Mouse (Mus musculus): Measurements from ENCODE around the gene Ldhal6b. TPM values are rescaled to one million over a fixed set of nuclear protein-coding genes. Genes with fewer than 3 reads are reported as not detected.

Gene Ldhal6b
- not detected for polyA plus RNA-seq (2017; shearing (Covaris generic))

DNA sequence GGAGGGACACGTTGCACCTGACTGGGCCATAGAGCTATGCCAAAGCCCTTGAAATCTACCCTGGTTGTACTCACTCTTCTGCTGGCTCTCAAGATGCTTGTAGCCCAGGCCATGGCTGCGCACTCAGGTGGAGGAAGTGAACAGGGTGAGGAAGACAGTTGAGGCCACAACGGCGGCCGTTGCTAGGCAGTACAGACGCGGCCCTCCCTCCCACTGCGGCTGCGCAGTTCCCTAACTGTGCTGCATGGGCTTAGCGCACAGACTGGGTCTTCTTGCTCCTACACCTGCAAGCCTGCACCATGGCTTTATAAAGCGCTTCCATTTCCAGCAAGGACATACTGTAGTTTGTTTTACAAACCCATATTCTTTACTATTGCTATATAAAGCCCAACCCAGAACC, at the start of gene Ldhal6b:
Gene Ldhal6b, minus strand, starts transcription at position 223 of the 400 bp plus-strand sequence.

DNA sequence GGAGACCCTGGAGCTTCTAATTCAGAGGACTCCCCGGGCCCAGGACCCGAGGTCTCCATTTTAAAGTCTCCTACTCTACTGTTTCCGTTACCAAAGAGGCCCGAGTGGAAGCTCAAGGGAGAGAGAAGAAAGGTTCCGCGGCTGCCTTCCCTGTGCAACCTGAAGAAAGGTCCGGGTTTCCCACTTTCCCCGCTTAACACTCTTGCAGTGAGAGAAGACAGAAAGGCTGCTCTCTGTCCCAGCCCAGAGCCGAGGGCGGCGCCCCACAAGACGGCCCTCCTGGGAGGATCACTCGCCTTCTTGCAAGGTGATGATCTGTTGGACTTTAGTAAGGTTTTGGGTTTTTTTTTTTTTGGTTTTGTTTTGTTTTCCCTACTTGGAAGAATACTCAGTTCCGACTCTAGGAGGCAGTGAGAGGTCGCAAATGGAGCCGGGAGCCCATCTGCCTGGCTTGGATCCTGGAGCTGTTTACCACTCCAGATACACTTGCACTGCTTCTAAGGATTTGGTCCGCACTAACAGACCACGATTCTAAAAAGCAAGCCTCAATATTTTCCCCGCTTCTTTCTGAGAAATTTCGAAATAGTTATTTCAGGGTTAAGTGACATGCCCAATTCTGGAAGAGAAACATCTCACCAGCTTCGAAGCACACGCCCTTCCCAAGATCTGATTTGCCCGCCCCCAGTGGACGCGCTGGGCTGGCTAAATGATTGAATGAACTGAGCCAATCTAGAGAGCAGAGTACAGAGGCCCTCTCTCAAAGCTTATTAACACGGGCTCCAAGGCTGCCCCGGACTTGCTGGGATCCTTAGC, 21.8 kb upstream of the Ldhal6b start, which contains the start of gene Tmem242:
Gene Tmem242, minus strand, starts transcription at position 101 of the 813 bp plus-strand sequence.

Other genes with a start within 250 kb of the Ldhal6b start
- 44.0 TPM for gene Tmem242, start 21.5 kb upstream of the Ldhal6b start, polyA plus RNA-seq (2017; shearing (Covaris generic))
- not detected for gene Zdhhc14, start 73.8 kb upstream of the Ldhal6b start, polyA plus RNA-seq (2017; shearing (Covaris generic))